Mouse (Mus musculus) lung, adult 2 months (tissue): Measurements from ENCODE around the gene Bnc1. TPM values are rescaled to one million over a fixed set of nuclear protein-coding genes. Genes with fewer than 3 reads are reported as not detected.
A peak's percentile ranks its signal among the peaks of the same experiment; 100 is the strongest.

Experiments
- DNase-seq: peaks from one replicate; pipeline ENCODE4 v3.0.0; 2022
- H3K4me1 ChIP-seq: fragments of 200-500 bp; 2 replicates; pipeline ENCODE4 v1.6.1; 2011; ENCODE audit warnings: low read length; ENCODE audit not compliant: control insufficient read depth, insufficient read depth
- H3K4me3 ChIP-seq: fragments of 200-500 bp; replicated peaks from 2 replicates; pipeline ENCODE3; 2011; ENCODE audit warnings: low read depth, mild to moderate bottlenecking, control low read depth, low read length; ENCODE audit errors: extremely low read depth
- CTCF ChIP-seq: fragments of 200-500 bp; IDR thresholded peaks from 2 replicates; pipeline ENCODE4 v1.5.1; 2011; ENCODE audit warnings: mild to moderate bottlenecking, low read length, control low read depth; ENCODE audit not compliant: insufficient read depth
- POLR2A ChIP-seq: fragments of 200-500 bp; IDR thresholded peaks from 2 replicates; pipeline ENCODE4 v1.6.1; 2011; ENCODE audit warnings: low read depth, mild to moderate bottlenecking, control low read depth, low read length, borderline replicate concordance; ENCODE audit errors: extremely low read depth
- WGBS: fragments of 180-500 bp; shearing (Covaris S2); methylation state at CpG from one replicate; pipeline ENCODE4 v1.1.7; 2018; 5-methylcytosine and 5-hydroxymethylcytosine counted together
- polyA plus RNA-seq: library from polyadenylated mRNA; depleted of rRNA; stranded (reverse); fragments of >200 nt; gene quantifications from 2 replicates; pipeline ENCODE4 v1.2.3, GENCODE M21; 2012

Gene Bnc1
- polyA plus RNA-seq, 1 experiment = 2.0 TPM

DNA sequence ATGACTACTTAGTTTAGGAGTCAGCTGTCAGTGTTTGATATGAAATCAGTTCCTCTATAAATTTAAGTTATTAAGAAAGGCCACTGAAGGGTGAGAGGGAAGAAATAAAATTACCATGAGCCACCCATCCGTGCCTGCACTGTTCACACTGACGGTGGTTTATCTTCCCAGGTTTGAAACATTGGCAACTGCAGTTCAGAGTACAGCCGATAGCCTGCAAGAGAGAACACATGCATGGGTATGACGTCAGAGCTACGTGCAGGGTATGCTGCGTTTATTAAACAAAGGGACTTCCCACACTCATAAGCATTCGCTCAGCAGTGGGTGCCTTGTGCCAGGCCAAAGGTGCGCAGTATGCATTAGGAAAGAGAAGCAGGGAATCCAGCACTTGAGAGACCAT lies 13.8 kb downstream of the Bnc1 start:
- WGBS = 68% methylated on average over 8 of the region's 8 CpGs
- TF ChIP-seq CTCF (no peak), POLR2A (no peak)
- H3K4me1 ChIP-seq = no peaks in the 10 kb centered on the region

DNA sequence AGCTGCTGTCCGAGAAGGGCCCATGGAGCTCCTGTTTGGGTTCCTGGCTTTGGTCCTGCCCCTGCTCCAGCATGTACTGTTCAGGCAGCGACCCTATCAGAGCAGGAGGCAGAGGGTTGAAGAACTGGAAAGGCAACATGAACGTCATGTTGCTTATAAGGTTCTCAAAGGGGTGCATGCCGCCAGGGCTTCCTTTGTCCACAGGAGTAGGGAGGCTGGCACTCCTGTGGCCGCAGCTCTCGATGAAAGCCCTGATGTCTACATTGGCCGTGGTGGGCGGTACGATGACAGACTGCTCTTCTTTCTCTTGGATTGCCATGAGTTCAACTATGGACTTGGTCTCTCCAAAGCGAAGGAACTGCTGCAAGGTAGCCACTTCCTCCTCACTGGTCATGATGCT lies 17.5 kb downstream of the Bnc1 start:
- WGBS = 85% methylated on average over 10 of the region's 10 CpGs
- DNase-seq = no peak
- no peak overlapping the region for H3K4me3 ChIP-seq
- H3K4me1 ChIP-seq = no peaks in the 10 kb centered on the region
- no peak for TF ChIP-seq CTCF
- no peak for TF ChIP-seq POLR2A

More for the DNA sequence above, 13.8 kb downstream of the Bnc1 start:
- no peak for DNase-seq
- no peak overlapping the region for H3K4me3 ChIP-seq

DNA sequence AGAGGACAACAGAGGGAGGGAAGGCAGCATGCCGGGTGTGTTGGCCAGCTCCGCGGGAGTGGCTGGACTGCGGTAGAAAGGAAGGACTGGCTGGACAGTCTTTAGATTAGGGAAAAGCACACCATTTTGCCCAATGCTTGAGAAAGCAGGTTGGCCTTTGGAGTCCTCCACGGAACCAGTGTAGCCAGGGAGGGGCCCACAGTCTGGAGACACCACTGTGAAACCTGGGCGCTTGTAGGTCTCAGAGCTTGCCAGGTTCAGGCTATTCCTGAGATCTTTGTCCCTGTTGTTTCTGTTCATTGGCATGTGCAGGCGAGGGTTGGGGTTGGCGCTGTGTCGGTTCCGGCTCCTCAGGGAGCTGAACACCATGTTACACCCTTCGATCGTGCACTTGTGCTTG lies 18.2 kb downstream of the Bnc1 start:
- DNase-seq = no peak
- no peak overlapping the region for H3K4me3 ChIP-seq
- no peak for TF ChIP-seq POLR2A
- TF ChIP-seq CTCF = no peak
- 93% methylated on average over 12 of the region's 12 CpGs for WGBS
- H3K4me1 ChIP-seq = no peaks in the 10 kb centered on the region

DNA sequence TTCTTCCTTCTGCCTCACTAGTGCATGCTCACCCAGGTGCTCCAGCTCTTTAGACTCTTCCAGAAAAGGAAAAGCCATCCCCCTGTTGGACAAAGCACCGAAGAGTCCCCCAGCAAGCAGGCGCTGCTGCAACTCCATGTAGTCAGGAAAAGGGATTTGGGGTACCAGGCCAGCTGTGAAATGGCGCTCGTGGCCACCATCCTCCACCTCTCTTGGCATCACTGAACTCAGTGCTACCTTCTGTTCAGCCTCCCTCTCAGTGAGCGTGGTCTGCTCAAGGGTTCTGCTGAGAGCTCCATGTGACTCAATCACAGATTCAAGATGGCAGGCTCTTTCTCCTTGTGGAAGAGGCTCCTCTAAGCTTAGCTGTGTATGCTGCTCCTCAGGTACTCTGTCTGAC lies 18.8 kb downstream of the Bnc1 start:
- WGBS = 91% methylated on average over 5 of the region's 5 CpGs
- H3K4me1 ChIP-seq = no peaks in the 10 kb centered on the region
- TF ChIP-seq CTCF (no peak), POLR2A (no peak)
- DNase-seq = no peak
- no peak overlapping the region for H3K4me3 ChIP-seq

DNA sequence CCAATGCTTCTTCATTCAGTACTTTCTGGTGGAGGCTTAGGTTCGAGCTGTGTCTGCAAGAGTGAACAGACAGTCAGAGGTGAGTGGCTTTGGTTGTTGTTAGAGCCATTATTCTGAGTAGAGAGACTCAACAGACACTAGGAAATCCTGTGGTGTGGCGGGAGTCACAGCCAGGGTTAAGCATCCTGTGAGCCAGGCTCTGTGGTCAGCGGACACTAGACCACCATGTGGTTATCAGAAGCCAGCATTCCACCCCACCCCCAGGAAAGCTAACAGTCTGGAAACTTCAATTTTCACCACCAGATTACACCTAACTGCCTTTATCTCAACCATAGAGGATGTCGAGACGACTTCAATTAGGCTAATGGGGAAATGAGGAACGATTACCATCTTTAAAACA lies 23.1 kb downstream of the Bnc1 start:
- DNase-seq = no peak
- no peak overlapping the region for H3K4me3 ChIP-seq
- 61% methylated on average over 6 of the region's 6 CpGs for WGBS
- no peaks in the 10 kb centered on the region for H3K4me1 ChIP-seq
- TF ChIP-seq POLR2A = no peak

DNA sequence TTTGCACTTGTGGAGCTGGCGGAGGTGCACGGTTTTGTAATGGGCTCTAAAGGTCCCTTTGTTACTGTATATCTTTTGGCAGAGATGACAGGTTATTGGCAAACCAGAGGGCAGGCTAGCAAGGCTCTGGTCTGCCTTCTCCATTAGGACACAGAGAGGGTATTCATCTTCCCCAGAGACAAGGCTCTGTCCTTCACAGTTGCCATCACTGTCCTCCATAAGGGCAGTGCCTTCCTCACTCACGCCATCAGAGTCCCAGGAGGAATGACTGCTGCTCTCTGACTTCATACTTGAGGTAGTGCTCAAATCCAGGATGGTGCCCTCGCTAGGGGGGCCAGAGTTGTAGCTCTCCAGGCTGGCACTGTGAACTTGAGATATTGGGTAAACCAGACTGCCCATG lies 23.6 kb downstream of the Bnc1 start:
- TF ChIP-seq POLR2A (no peak), CTCF (no peak)
- Histone ChIP-seq H3K4me1 (no peaks in the 10 kb centered on the region), H3K4me3 (no peak overlapping the region)
- no peak for DNase-seq
- WGBS = 73% methylated on average over 4 of the region's 4 CpGs

DNA sequence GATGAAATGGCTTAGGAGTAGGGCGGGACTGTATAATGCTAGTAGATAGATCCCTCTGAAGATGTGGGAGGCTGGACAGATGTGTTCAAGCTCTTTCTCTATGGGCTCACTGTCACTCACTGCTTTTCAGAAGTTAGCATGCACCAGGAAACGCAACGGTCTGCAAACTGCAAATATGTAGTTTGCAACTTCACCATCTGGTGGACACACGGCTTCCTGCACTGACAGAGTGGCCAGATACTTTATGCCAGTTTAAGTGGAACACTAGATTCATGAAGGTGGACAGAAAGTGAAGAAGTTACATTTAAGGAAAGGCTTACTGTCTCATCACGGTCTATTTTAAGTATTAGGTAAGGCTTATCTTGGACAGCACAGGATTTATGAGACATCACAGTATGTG lies 25.9 kb downstream of the Bnc1 start:
- WGBS = 67% methylated on average over 5 of the region's 5 CpGs
- Histone ChIP-seq H3K4me1 (no peaks in the 10 kb centered on the region), H3K4me3 (no peak overlapping the region)
- DNase-seq = no peak
- TF ChIP-seq POLR2A (no peak), CTCF (no peak)

DNA sequence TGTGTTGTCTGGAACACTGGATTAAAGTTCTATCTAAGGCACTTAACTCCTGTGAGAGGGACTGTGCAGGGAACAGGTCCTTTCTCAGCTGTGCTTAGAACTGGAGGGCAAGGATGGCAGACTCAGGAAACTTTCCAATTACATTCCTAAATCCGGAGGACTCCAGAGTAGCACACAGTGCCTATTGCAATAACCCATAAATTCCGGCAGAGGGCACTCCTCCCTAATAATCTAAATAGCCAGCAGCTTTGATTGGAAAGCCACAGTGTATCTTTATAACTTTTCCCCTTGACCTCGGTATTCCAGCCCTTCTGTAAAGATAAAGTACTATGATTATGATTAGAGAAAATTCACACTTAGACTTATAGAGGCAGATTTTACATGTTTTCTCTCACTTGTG lies 32.4 kb downstream of the Bnc1 start:
- WGBS = 3% methylated on average over 3 of the region's 3 CpGs
- DNase-seq = no peak
- TF ChIP-seq CTCF = 0 out of 2 replicates have a peak, but pooled peaks have one; percentile 12
- TF ChIP-seq POLR2A = no peak
- H3K4me1 ChIP-seq = no peaks in the 10 kb centered on the region
- no peak overlapping the region for H3K4me3 ChIP-seq

DNA sequence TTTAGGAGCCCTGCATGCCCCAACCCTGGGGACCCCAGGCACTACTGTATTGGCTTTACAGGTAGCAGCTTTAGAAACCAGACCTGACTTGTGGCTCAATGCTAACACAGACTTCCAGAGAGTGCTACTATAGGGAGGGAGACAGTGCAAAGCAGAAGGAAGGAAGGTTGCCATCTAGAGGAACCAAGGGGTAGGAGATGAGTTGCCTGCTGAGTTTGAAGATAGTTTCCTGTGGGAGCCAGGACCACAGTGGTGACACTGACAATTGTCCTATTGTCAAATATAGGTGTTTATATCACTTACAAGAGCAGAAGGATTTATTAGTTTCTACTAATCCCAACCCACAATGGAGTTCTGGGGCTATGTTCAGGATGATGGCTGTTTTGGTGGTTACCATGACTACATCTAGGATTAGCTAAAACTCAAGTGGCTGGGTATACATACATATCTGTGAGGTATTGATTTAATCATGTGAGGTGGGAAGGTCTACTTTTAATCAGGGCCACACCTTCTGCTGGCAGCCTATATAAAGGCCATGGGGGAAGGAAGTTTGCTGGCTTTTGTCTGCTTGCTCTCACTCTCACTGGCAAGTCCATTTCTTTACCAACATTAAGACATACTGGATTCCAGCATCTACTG lies 37.8 kb downstream of the Bnc1 start:
- no peak overlapping the region for H3K4me3 ChIP-seq
- peak; percentile 34; the same call in 1 of the 2 replicates for TF ChIP-seq CTCF
- no peak for TF ChIP-seq POLR2A
- DNase-seq = no peak
- no peaks in the 10 kb centered on the region for H3K4me1 ChIP-seq

DNA sequence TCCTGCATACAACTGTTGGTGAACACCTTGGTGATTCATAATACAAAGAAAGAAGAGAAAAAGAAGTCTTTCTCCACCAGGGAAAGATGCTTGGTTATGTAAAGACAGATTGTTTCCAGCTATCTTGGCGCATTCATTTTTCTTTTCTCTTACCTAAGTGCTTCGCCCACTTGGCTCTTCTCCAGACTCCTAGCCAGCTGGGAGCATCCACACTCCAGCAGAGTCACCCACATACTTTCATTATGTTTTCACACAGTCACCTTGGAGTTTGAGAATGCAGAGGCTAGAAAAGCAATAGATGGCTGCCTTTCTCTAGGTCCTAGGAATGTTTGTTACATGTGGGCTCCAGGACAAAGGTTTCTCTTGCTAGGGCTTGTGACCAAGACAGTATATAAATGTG lies 41.6 kb downstream of the Bnc1 start:
- no peak for TF ChIP-seq POLR2A
- TF ChIP-seq CTCF = no peak
- no peak overlapping the region for H3K4me3 ChIP-seq
- no peaks in the 10 kb centered on the region for H3K4me1 ChIP-seq
- DNase-seq = no peak
- 61% methylated on average over 2 of the region's 2 CpGs for WGBS
